Mouse (Mus musculus): ENCODE results near the gene Dyrk1b.

DNA sequence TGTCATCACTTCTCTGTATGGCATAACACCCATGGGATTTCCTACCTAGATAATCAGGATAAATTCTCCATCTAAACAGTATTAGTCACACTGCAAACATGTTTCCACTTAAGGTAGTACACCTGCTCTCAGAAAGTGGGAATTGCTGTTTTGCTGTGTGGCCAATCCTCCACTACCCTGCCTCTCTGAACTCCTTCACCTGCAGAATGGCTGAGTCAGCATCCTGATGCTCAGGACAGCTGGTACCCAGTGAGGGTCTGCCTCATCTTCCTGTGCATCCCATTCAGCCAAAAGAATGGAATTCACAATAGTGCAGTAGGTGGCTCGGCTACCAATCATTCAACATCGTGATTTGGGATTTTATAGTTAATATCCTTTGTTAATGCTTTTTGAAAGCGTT is 19.4 kb upstream of the Dyrk1b start:
- no peak for TF ChIP-seq CTCF (IDR thresholded peaks at IDR 0.05; ENCODE audit: insufficient read depth, low read length)
- no peak for TF ChIP-seq POLR2A (IDR thresholded peaks at IDR 0.05; ENCODE audit: borderline replicate concordance, extremely low read depth, low read depth, low read length)
